Mouse (Mus musculus) neural tube, embryonic 13.5 days (tissue): ENCODE data around the gene Zfp281. TPM values are rescaled to one million over a fixed set of nuclear protein-coding genes. Genes with fewer than 3 reads are reported as not detected.

Source experiments
- ATAC-seq: fragments of 200-750 bp; cut with Nextera tagmentation; 2 replicates; pipeline ENCODE4 v1.8.0; 2017; ENCODE audit warnings: low read depth, mild to moderate bottlenecking, moderate TSS enrichment, moderate library complexity
- H3K27ac ChIP-seq: fragments of 300-500 bp; sonication (generic); replicated peaks from 2 replicates; pipeline ENCODE4 v1.5.1; 2015; ENCODE audit warnings: moderate library complexity, mild to moderate bottlenecking, inconsistent platforms
- H3K27me3 ChIP-seq: fragments of 300-500 bp; sonication (generic); 2 replicates; pipeline ENCODE4 v1.6.1; 2015; ENCODE audit warnings: mild to moderate bottlenecking, inconsistent platforms
- H3K36me3 ChIP-seq: fragments of 300-500 bp; sonication (generic); 2 replicates; pipeline ENCODE4 v1.6.1; 2015; ENCODE audit warnings: mild to moderate bottlenecking, inconsistent platforms
- H3K4me1 ChIP-seq: fragments of 300-500 bp; sonication (generic); replicated peaks from 2 replicates; pipeline ENCODE4 v1.6.1; 2015; ENCODE audit warnings: inconsistent platforms
- H3K4me2 ChIP-seq: fragments of 300-500 bp; sonication (generic); 2 replicates; pipeline ENCODE4 v1.6.1; 2015; ENCODE audit warnings: inconsistent platforms, mild to moderate bottlenecking, moderate library complexity
- H3K4me3 ChIP-seq: fragments of 300-500 bp; sonication (generic); 2 replicates; pipeline ENCODE4 v1.5.1; 2015; ENCODE audit warnings: mild to moderate bottlenecking, inconsistent platforms
- H3K9ac ChIP-seq: fragments of 300-500 bp; sonication (generic); 2 replicates; pipeline ENCODE4 v1.6.1; 2015; ENCODE audit warnings: moderate library complexity, mild to moderate bottlenecking, inconsistent platforms
- H3K9me3 ChIP-seq: fragments of 300-500 bp; sonication (generic); 2 replicates; pipeline ENCODE4 v1.6.1; 2016; ENCODE audit warnings: inconsistent platforms
- WGBS: fragments of 180-500 bp; shearing (Covaris S2); methylation state at CpG from one replicate; pipeline ENCODE4 v1.1.7; 2015; 5-methylcytosine and 5-hydroxymethylcytosine counted together
- polyA plus RNA-seq: library from polyadenylated mRNA; unstranded; fragments of >200 nt; fragmentation: Nextera tagmentation; extraction: Ambion mirVana; gene quantifications from 2 replicates; pipeline ENCODE4 v1.2.1, GENCODE M21; 2015

The Zfp281 gene
- polyA plus RNA-seq, 1 experiment from 2014 or later: 26.3 TPM

DNA sequence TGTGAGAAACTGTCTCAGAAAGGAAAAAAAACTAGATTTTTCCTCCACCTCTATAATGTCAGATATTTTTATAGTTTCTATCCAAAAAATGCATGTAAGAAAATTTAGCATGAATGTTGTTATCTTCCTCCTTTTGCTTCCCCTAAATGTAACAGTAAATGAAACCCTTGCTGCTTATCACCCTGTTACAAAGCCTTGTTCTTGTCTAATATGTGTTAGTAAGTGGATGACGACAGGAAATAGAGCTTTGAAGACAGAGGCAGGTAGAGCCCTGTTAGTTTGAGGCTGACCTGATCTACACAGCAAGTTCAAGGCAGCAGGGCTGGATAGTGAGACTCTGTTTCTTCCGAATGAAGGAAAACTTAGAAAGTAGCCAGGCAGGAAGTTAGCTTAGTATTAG is 14.5 kb downstream of the Zfp281 start:
- Histone ChIP-seq H3K4me2 (no peak overlapping the region), H3K9me3 (no peaks in the 10 kb centered on the region), H3K27me3 (no peaks in the 10 kb centered on the region), H3K4me1 (no peaks in the 10 kb centered on the region), H3K36me3 (no peaks in the 10 kb centered on the region), H3K4me3 (no peak overlapping the region), H3K27ac (no peak overlapping the region), H3K9ac (no peak overlapping the region)
- 86% methylated on average over 2 of the region's 2 CpGs for WGBS
- no peak for ATAC-seq

DNA sequence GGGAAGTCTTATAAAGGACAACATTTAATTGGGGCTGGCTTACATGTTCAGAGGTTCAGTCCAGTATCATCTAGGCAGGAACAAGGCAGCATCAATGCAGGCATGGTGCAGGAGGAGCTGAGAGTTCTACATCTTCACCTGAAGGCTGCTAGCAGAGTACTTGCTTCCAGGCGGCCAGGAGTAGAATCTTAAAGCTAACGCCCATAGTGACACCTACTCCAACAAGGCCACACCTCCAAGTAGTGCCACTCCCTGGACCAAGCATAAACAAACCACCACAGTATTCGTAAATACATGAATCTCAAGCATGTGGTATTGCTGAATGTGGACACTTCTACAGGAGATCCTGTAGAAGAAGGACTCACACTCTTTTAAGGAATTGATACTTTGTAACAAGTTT is 18.0 kb downstream of the Zfp281 start:
- no peak overlapping the region for H3K27ac ChIP-seq
- no peak for ATAC-seq
- H3K9me3 ChIP-seq: no peaks in the 10 kb centered on the region
- no peak overlapping the region for H3K4me3 ChIP-seq
- H3K36me3 ChIP-seq: no peaks in the 10 kb centered on the region
- WGBS: 89% methylated on average over 3 of the region's 3 CpGs
- H3K9ac ChIP-seq: no peak overlapping the region
- no peaks in the 10 kb centered on the region for H3K4me1 ChIP-seq
- H3K27me3 ChIP-seq: no peaks in the 10 kb centered on the region
- H3K4me2 ChIP-seq: no peak overlapping the region

DNA sequence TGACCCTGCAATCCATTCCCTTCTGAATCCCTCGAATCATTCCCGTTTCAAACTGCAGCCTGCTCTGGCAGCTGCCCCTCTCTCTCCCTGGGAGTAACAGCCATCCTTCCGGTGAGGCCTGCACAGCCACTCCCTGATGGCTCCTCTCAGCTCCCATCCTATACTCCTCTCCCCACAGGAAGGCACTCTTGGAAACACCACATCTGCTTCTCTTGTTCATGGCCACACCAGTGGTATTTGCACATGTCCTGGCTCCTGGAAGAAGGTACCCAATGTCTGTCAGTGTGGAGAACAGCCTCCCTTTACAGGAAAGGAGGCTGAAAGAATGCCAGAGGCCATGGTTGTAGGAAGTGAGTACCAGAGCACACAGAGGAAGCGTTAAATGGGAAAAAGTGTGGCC is 19.8 kb downstream of the Zfp281 start:
- H3K27me3 ChIP-seq: no peaks in the 10 kb centered on the region
- 45% methylated on average over 4 of the region's 4 CpGs for WGBS
- ATAC-seq: no peak
- H3K4me3 ChIP-seq: no peak overlapping the region
- no peaks in the 10 kb centered on the region for H3K9me3 ChIP-seq
- no peak overlapping the region for H3K27ac ChIP-seq
- no peak overlapping the region for H3K4me2 ChIP-seq
- H3K9ac ChIP-seq: no peak overlapping the region
- no peaks in the 10 kb centered on the region for H3K4me1 ChIP-seq
- H3K36me3 ChIP-seq: no peaks in the 10 kb centered on the region

DNA sequence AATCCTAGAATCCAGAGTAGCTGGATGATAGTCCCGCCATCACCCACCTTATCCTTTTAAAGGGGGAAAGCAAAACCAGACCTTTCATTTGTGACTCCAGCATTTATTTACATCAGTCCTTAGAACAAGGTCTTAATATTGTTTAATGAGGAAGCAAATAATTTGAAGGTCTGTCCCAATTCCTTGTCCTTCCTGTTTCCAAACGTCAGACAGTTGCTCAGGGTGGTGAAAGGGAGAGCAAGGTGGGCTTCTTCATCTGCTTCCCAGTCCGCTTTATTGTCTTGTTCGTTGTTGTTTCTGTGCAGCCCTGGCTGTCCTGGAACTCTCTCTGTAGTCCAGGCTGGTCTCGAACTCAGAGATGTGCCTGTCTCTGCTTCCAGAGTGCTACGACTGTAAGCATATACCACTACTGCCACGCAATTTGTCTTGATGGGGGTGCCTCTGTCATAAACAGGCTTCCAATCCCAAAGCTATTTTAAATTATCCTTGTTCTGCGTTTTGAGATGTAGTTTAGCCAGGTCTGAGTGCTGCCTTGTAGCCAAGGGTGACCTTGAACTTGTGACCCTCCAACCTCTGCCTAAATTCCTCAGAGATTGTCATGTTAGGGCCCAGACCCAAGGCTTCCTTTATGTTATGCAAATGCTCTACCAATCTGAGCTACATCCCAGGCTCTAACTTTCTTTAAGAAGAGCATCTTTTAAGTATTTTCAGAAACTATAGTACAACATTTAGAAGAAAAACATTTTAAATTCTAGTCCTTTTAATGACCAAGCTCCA is 21.3 kb downstream of the Zfp281 start:
- 87% methylated on average over 8 of the region's 8 CpGs for WGBS
- Histone ChIP-seq H3K27me3 (no peaks in the 10 kb centered on the region), H3K36me3 (no peaks in the 10 kb centered on the region), H3K9ac (no peak overlapping the region), H3K9me3 (no peaks in the 10 kb centered on the region), H3K4me2 (no peak overlapping the region), H3K27ac (no peak overlapping the region), H3K4me1 (no peaks in the 10 kb centered on the region), H3K4me3 (no peak overlapping the region)
- ATAC-seq: no peak

DNA sequence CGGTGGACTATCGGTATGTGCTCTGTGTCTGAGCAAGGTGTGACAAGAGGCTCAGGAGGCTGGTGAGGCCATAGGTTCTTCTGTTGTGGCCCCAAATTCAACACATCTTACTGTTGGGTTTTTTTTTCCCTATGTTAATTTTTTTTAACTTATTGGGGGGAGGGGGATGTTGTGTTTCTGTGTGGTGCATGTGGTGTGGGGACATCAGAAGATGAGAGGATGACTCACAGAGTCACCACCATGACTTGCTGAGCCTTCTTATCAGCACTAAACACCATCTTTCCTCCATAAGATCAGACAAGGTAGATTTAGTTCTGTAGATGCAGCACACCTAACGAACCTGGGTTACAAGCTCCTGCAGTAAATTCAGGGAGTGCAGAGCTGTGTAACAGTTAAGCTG is 27.4 kb downstream of the Zfp281 start:
- no peak for ATAC-seq
- H3K4me2 ChIP-seq: no peak overlapping the region
- H3K27me3 ChIP-seq: no peaks in the 10 kb centered on the region
- no peaks in the 10 kb centered on the region for H3K4me1 ChIP-seq
- H3K9ac ChIP-seq: no peak overlapping the region
- no peak overlapping the region for H3K27ac ChIP-seq
- H3K4me3 ChIP-seq: no peak overlapping the region
- 91% methylated on average over 3 of the region's 3 CpGs for WGBS
- H3K9me3 ChIP-seq: no peaks in the 10 kb centered on the region
- H3K36me3 ChIP-seq: no peaks in the 10 kb centered on the region

DNA sequence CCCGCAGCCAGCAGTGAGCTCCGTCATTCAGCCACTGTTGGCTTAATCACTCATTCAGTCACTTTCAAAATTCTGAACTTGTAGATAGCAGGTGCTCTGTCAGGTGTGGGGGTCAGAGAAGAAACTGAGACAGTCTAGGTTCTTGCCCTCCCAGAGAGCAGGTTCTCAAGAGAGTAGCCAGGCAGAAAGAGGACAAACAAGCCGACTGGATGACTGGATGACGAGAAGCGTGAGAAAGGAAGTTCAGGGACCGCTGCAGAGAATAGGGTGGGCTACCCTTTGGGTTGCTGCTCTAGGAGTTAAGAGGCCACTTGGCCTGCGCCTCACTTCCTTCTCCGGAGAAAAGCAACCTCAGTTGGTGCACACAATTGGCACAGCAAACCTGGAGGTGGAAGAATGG is 28.8 kb downstream of the Zfp281 start:
- 88% methylated on average over 8 of the region's 8 CpGs for WGBS
- no peak overlapping the region for H3K9ac ChIP-seq
- no peak overlapping the region for H3K4me2 ChIP-seq
- no peaks in the 10 kb centered on the region for H3K9me3 ChIP-seq
- no peak overlapping the region for H3K4me3 ChIP-seq
- H3K27ac ChIP-seq: no peak overlapping the region
- H3K27me3 ChIP-seq: no peaks in the 10 kb centered on the region
- H3K36me3 ChIP-seq: no peaks in the 10 kb centered on the region
- no peaks in the 10 kb centered on the region for H3K4me1 ChIP-seq
- ATAC-seq: no peak

DNA sequence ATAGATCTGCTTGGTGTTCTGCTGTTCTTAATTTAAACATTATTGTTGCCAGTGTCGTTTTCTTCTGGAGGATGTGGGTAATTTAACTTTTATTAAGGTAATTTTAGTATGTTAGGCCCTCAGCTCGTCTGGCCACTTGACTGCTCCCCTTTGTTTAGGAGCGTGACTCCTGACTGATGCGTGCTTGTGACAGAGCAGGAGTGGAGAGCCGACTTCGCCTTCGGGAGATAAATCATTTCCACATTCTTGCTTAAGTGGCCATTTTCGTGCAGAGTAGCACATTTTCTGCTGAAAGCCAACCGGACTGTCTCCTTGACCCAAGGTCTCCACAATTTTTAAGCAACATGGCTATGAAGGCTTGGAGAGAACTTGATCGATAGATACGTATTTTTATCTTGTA is 29.7 kb downstream of the Zfp281 start:
- H3K27me3 ChIP-seq: no peaks in the 10 kb centered on the region
- H3K4me2 ChIP-seq: no peak overlapping the region
- H3K4me1 ChIP-seq: no peaks in the 10 kb centered on the region
- no peak for ATAC-seq
- no peak overlapping the region for H3K4me3 ChIP-seq
- no peaks in the 10 kb centered on the region for H3K9me3 ChIP-seq
- H3K36me3 ChIP-seq: no peaks in the 10 kb centered on the region
- no peak overlapping the region for H3K9ac ChIP-seq
- 40% methylated on average over 11 of the region's 11 CpGs for WGBS
- no peak overlapping the region for H3K27ac ChIP-seq

DNA sequence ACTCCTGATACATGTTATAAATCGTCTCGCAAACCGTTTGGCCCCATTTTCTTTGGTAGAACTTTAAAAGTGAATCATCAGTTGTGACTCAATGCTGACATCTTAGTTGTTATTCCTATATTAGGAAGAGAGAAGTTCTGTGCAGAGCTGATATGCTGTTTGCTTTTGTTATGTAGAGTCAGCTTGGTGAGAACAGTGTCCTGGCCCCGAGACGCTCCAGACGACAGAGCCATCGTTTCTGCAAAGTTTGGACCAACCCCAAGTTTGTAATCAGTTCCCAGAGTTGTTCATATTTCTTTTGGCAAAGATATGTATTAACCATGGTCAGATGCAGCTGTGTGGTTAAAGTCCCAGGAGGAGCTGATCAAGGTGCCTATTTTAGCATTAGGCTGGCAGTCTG is 31.9 kb downstream of the Zfp281 start:
- no peaks in the 10 kb centered on the region for H3K27me3 ChIP-seq
- no peak overlapping the region for H3K9ac ChIP-seq
- no peaks in the 10 kb centered on the region for H3K36me3 ChIP-seq
- 88% methylated on average over 7 of the region's 7 CpGs for WGBS
- H3K27ac ChIP-seq: no peak overlapping the region
- ATAC-seq: no peak
- H3K4me3 ChIP-seq: no peak overlapping the region
- peaks cover 3% of the 10 kb centered on the region for H3K4me1 ChIP-seq
- H3K9me3 ChIP-seq: no peaks in the 10 kb centered on the region
- H3K4me2 ChIP-seq: no peak overlapping the region

DNA sequence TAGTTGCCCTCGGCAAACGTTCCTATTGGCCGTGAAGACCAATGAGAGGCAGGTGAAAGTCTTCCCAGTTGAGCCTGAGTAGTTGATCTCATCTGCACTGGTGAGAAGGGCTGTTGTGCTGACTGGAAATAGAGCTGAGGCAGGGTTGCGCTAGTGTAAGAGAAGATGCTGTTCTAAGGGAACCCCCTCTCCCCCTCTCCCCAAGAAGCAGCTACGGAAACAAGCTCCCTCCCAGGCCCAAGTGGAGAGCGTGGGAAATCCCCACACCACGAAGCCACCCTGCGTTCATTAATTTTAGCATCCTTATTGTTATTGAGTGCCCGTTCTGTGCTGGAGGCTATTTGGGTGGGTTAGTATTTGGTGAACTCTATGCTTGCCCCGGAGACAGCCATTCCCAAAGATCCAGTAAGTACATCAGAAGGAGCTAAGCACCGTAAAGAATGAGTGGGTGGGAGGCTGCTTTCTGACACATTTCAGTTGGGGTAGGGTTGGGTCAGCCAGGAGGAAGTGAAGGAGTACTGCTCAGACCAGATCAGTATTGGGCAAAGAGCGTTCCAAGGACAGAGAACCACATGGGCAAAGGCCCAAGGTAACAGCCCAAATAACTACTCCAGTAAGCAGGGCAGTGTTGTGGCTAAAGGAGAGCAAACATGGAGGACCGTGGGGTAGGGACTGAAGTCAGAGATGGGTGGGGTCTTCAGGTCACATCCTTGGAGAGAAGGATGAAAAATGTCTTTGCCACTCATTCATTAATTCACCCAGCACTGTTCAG is 33.9 kb downstream of the Zfp281 start:
- H3K27ac ChIP-seq: no peak overlapping the region
- no peak for ATAC-seq
- H3K4me2 ChIP-seq: no peak overlapping the region
- H3K4me3 ChIP-seq: no peak overlapping the region
- no peaks in the 10 kb centered on the region for H3K9me3 ChIP-seq
- H3K27me3 ChIP-seq: no peaks in the 10 kb centered on the region
- H3K4me1 ChIP-seq: peaks cover 13% of the 10 kb centered on the region
- 84% methylated on average over 13 of the region's 13 CpGs for WGBS
- H3K9ac ChIP-seq: no peak overlapping the region
- no peaks in the 10 kb centered on the region for H3K36me3 ChIP-seq

DNA sequence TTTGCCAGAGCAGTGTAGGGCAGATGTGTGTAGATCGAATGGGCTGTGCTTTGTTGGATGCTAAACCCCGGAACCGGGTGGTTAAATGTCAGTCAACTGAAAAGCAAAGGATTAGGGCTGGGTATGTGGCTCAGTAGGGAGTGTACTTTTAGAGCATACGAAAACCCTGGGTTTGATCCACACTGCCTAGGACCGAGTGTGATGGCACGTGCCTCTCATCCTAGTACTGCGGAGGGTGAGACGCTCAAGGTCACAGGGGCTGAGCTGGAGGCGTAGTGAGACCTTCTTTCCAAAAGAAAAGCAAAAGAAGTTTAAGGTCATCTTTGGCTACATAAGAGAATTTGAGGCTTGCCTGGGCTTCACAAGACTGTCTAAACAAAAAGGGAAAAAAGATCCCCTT is 34.6 kb downstream of the Zfp281 start:
- 90% methylated on average over 9 of the region's 9 CpGs for WGBS
- Histone ChIP-seq H3K36me3 (no peaks in the 10 kb centered on the region), H3K4me2 (no peak overlapping the region), H3K27me3 (no peaks in the 10 kb centered on the region), H3K4me1 (peaks cover 13% of the 10 kb centered on the region), H3K9me3 (no peaks in the 10 kb centered on the region), H3K4me3 (no peak overlapping the region), H3K27ac (no peak overlapping the region), H3K9ac (no peak overlapping the region)
- no peak for ATAC-seq

DNA sequence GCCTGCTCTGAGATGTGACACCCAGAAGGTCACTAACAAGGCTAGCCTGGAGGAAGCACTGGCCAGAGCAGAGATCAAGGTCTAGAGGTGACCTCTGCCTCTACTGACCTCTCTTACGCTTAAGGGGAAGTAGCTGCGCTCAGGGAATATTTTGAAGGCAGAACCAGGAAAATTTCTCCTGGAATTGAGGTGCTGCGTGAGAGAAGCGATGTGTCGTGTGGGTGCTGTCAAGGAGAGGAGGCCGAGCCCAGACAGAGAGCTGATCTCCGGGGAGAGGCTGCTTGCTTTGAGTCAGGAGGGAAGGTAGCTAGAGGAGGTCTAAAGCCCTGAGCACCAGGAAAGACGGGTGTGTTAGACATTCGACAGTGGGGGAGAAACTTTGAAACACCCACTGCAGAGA is 35.2 kb downstream of the Zfp281 start:
- no peak for ATAC-seq
- 79% methylated on average over 9 of the region's 9 CpGs for WGBS

DNA sequence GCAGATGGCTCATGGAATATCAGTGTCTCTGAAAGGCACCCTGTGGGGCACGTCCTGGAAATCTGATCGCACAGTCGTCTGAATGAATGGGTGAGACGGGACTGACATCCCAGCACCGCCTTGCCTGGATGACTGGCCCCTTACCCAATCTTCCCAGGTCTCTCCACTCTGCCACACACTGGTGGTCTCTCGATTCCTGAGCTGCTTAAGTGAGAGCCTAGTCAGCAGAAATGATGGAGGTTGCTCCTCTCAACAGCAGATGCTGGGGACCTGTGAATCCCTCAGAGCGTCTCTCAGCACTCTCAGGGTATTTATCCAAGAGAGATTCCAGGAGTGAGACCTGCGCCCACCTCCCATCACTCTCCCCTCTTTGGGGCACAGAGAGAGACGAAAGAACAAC is 36.8 kb downstream of the Zfp281 start:
- Histone ChIP-seq H3K9ac (0 out of 2 replicates have a peak overlapping the region, but pooled peaks have one; percentile 22), H3K4me3 (no peak overlapping the region), H3K4me1 (peaks cover 13% of the 10 kb centered on the region), H3K27ac (no peak overlapping the region), H3K27me3 (no peaks in the 10 kb centered on the region), H3K36me3 (no peaks in the 10 kb centered on the region), H3K9me3 (no peaks in the 10 kb centered on the region), H3K4me2 (no peak overlapping the region)
- 38% methylated on average over 9 of the region's 9 CpGs for WGBS
- ATAC-seq: no peak

More for the DNA sequence above, 35.2 kb downstream of the Zfp281 start:
- no peak overlapping the region for H3K27ac ChIP-seq
- H3K4me2 ChIP-seq: no peak overlapping the region
- H3K9ac ChIP-seq: no peak overlapping the region
- H3K36me3 ChIP-seq: no peaks in the 10 kb centered on the region
- H3K4me3 ChIP-seq: no peak overlapping the region
- peaks cover 13% of the 10 kb centered on the region for H3K4me1 ChIP-seq
- no peaks in the 10 kb centered on the region for H3K27me3 ChIP-seq
- no peaks in the 10 kb centered on the region for H3K9me3 ChIP-seq
